Mouse (Mus musculus): ENCODE data around the gene Homer3. TPM values are rescaled to one million over a fixed set of nuclear protein-coding genes. Genes with fewer than 3 reads are reported as not detected.
A peak's percentile ranks its signal among the peaks of the same experiment; 100 is the strongest.

Gene Homer3
- polyA plus RNA-seq (2012; rRNA removed): 68.5 and 80.2 TPM in 2 replicates

GRCm38 (mm10) chr8:70282603-70283135 is at the start of gene Homer3:
TSS of gene Homer3 (plus strand) at chr8:70282827.
- TF ChIP-seq POLR2A (IDR thresholded peaks at IDR 0.05; ENCODE audit: borderline replicate concordance, extremely low read depth, insufficient read depth, insufficient read length, poor library complexity, severe bottlenecking) (peak; percentile 96), CTCF (IDR thresholded peaks at IDR 0.05; ENCODE audit: borderline replicate concordance, extremely low read depth, insufficient read depth, insufficient read length) (peak; percentile 82)

GRCm38 (mm10) chr8:70233606-70234005 is 49.0 kb upstream of the Homer3 start:
- DNase-seq (ENCODE audit: low read depth): no peak
- TF ChIP-seq POLR2A (IDR thresholded peaks at IDR 0.05; ENCODE audit: borderline replicate concordance, extremely low read depth, insufficient read depth, insufficient read length, poor library complexity, severe bottlenecking): no peak
- no peak for TF ChIP-seq CTCF (IDR thresholded peaks at IDR 0.05; ENCODE audit: borderline replicate concordance, extremely low read depth, insufficient read depth, insufficient read length)

More at GRCm38 (mm10) chr8:70282603-70283135, at the start of gene Homer3:
- DNase-seq (ENCODE audit: low read depth): peak; percentile 93

GRCm38 (mm10) chr8:70234080-70234780 is 48.4 kb upstream of the Homer3 start, which contains the start of the genes Sugp2 and Armc6:
TSS of gene Sugp2 (plus strand) at chr8:70234226.
TSS of gene Armc6 (minus strand) at chr8:70234466.
- TF ChIP-seq CTCF (IDR thresholded peaks at IDR 0.05; ENCODE audit: borderline replicate concordance, extremely low read depth, insufficient read depth, insufficient read length) (no peak), POLR2A (IDR thresholded peaks at IDR 0.05; ENCODE audit: borderline replicate concordance, extremely low read depth, insufficient read depth, insufficient read length, poor library complexity, severe bottlenecking) (peak; percentile 91)
- peak; percentile 99 for DNase-seq (ENCODE audit: low read depth)

GRCm38 (mm10) chr8:70234781-70235128 is 47.9 kb upstream of the Homer3 start:
- no peak for TF ChIP-seq CTCF (IDR thresholded peaks at IDR 0.05; ENCODE audit: borderline replicate concordance, extremely low read depth, insufficient read depth, insufficient read length)
- no peak for TF ChIP-seq POLR2A (IDR thresholded peaks at IDR 0.05; ENCODE audit: borderline replicate concordance, extremely low read depth, insufficient read depth, insufficient read length, poor library complexity, severe bottlenecking)
- DNase-seq (ENCODE audit: low read depth): no peak

GRCm38 (mm10) chr8:70237842-70238241 is 44.8 kb upstream of the Homer3 start:
- DNase-seq (ENCODE audit: low read depth): no peak
- TF ChIP-seq CTCF (IDR thresholded peaks at IDR 0.05; ENCODE audit: borderline replicate concordance, extremely low read depth, insufficient read depth, insufficient read length) (no peak), POLR2A (IDR thresholded peaks at IDR 0.05; ENCODE audit: borderline replicate concordance, extremely low read depth, insufficient read depth, insufficient read length, poor library complexity, severe bottlenecking) (no peak)

- TF ChIP-seq CTCF (IDR thresholded peaks at IDR 0.05; ENCODE audit: borderline replicate concordance, extremely low read depth, insufficient read depth, insufficient read length): 0 out of 2 replicates have a peak, but pooled peaks have one; percentile 2
- TF ChIP-seq POLR2A (IDR thresholded peaks at IDR 0.05; ENCODE audit: borderline replicate concordance, extremely low read depth, insufficient read depth, insufficient read length, poor library complexity, severe bottlenecking): no peak
Observed at GRCm38 (mm10) chr8:70240642-70241041, 42.0 kb upstream of the Homer3 start.

GRCm38 (mm10) chr8:70246622-70247021 is 36.0 kb upstream of the Homer3 start:
- DNase-seq (ENCODE audit: low read depth): no peak

More at GRCm38 (mm10) chr8:70240642-70241041, 42.0 kb upstream of the Homer3 start:
- DNase-seq (ENCODE audit: low read depth): no peak

GRCm38 (mm10) chr8:70247841-70248240 is 34.8 kb upstream of the Homer3 start:
- TF ChIP-seq POLR2A (IDR thresholded peaks at IDR 0.05; ENCODE audit: borderline replicate concordance, extremely low read depth, insufficient read depth, insufficient read length, poor library complexity, severe bottlenecking) (no peak), CTCF (IDR thresholded peaks at IDR 0.05; ENCODE audit: borderline replicate concordance, extremely low read depth, insufficient read depth, insufficient read length) (no peak)
- DNase-seq (ENCODE audit: low read depth): peak; percentile 44

More at GRCm38 (mm10) chr8:70246622-70247021, 36.0 kb upstream of the Homer3 start:
- TF ChIP-seq POLR2A (IDR thresholded peaks at IDR 0.05; ENCODE audit: borderline replicate concordance, extremely low read depth, insufficient read depth, insufficient read length, poor library complexity, severe bottlenecking): no peak
- TF ChIP-seq CTCF (IDR thresholded peaks at IDR 0.05; ENCODE audit: borderline replicate concordance, extremely low read depth, insufficient read depth, insufficient read length): no peak

GRCm38 (mm10) chr8:70254628-70255027 is 28.0 kb upstream of the Homer3 start:
- no peak for DNase-seq (ENCODE audit: low read depth)
- TF ChIP-seq CTCF (IDR thresholded peaks at IDR 0.05; ENCODE audit: borderline replicate concordance, extremely low read depth, insufficient read depth, insufficient read length) (peak; percentile 16; the same call in 1 of the 2 replicates), POLR2A (IDR thresholded peaks at IDR 0.05; ENCODE audit: borderline replicate concordance, extremely low read depth, insufficient read depth, insufficient read length, poor library complexity, severe bottlenecking) (no peak)

- TF ChIP-seq POLR2A (IDR thresholded peaks at IDR 0.05; ENCODE audit: borderline replicate concordance, extremely low read depth, insufficient read depth, insufficient read length, poor library complexity, severe bottlenecking) (no peak), CTCF (IDR thresholded peaks at IDR 0.05; ENCODE audit: borderline replicate concordance, extremely low read depth, insufficient read depth, insufficient read length) (no peak)
- DNase-seq (ENCODE audit: low read depth): no peak
Observed at GRCm38 (mm10) chr8:70257456-70257855, 25.2 kb upstream of the Homer3 start.

- no peak for TF ChIP-seq CTCF (IDR thresholded peaks at IDR 0.05; ENCODE audit: borderline replicate concordance, extremely low read depth, insufficient read depth, insufficient read length)
- no peak for TF ChIP-seq POLR2A (IDR thresholded peaks at IDR 0.05; ENCODE audit: borderline replicate concordance, extremely low read depth, insufficient read depth, insufficient read length, poor library complexity, severe bottlenecking)
- no peak for DNase-seq (ENCODE audit: low read depth)
Observed at GRCm38 (mm10) chr8:70258600-70258999, 24.0 kb upstream of the Homer3 start.

All from brain, embryonic 14.5 days (tissue).